Mouse (Mus musculus) embryo, embryonic 11 days (tissue): ENCODE measurements around the gene Insyn1.

Experiments
- DNase-seq: peaks from one replicate; pipeline ENCODE4 v3.0.0-alpha.2; 2015

The Insyn1 gene

DNA sequence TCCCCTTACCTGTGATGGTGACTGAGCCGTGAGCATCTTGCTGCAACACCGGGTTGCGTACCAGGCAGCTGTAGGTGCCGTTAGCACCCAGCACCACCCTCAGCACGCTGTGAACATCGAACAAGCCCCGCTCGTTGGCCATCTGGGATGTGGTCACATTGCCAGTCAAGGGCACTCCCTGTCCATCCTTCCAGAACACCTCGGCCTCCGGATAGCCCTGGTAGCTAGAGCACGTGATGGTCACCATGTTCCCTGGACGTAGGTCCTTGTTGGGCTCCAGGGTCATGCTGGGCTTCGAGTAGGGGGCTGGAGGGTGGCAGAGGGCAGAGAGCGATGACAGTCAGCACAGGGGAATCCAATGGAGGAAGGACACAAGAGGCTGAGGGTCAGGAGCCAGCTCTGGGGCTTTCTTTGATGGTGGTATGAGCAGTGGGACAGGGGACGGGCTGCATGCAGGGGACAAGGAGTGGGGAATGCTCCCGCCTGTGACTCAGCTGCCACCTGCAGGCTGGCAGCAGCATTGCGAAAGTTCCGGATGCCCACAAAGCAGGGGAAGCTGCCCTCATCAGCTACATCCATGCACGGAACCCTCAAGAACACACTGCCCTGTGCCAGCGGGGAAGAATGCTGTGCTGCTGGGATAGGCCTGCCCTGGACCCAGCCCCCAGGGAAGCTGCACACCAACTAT is 47.2 kb downstream of the Insyn1 start:
- peak; percentile 71 for DNase-seq

DNA sequence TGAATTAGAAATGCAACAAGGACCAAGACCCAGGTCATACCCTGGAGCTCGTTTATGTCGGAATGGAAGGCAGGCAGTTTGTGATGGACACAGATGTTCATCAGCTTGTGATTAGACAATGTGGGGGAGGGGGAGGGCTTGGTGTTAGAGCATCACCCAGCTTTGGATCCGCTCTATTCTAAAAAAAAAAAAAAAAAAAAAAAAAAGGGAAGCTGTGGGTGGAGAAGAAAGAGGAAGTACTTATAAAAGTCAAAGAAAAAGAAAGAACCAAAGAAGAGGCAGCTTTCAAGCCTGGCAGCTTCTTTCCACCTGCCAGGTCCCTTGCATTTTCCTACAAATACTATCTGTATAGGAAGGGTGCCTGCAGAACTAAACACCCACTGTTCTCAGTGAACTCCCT is 49.4 kb downstream of the Insyn1 start:
- no peak for DNase-seq

GRCm38 (mm10) chr9:58539886-58540285 is 51.5 kb downstream of the Insyn1 start:
- DNase-seq: peak; percentile 76

- peak; percentile 35 for DNase-seq
These were observed 53.5 kb downstream of the Insyn1 start for GRCm38 (mm10) chr9:58541895-58542338.

GRCm38 (mm10) chr9:58544879-58545324 is 56.5 kb downstream of the Insyn1 start:
- no peak for DNase-seq

- no peak for DNase-seq
These were observed 57.0 kb downstream of the Insyn1 start for GRCm38 (mm10) chr9:58545428-58545827.

DNA sequence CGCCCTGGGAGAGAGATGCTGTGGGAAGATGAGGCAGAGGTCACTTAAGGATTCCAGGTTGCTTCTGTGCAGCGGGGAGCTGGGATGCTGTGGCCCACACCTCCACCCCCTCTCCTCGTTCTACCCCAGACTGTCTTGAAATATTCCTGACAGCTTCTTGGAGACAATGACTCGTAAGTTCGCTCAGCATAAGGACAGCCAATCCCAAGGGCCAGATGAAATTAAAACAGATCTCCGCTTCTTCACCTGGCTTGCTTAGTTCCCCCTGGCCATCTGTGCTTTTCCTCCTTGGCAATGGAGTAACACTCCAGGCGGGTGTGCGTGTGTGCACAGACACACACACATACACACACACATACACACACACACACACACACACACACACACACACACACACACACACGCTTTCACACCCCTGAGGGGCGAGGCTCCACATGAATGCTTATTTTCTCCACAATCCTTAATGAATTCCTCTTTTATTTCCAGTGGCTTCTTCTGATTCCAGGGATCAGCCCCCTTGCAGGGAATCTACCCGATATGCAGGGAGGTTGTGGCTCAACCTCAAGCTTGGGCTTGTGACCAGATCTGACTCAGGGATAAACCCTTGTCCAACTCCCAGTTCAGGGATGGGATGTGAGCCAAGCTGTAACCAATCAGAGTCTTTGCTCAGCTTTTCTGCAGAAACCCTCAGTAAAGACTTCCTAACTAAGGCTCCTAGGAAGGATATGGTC is 58.4 kb downstream of the Insyn1 start:
- no peak for DNase-seq

DNA sequence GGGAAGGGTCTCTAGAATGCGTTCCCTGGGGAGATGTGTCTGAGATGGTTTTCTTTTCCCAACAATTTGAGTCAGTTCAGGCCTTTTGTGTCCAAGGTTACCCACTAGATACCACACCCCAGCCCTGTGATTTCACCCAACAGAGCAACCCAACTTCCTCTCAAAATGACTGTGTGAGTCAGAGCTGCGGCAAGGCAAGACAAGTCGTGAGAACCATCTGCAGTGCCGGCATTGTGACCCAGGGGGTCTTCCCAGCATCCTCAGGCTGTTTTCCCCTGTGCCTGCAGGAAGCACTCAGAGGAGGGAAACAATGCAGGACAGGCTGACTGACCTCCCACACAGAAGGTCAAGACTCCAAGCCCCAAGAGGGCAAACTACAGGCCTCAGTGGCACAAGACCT is 60.5 kb downstream of the Insyn1 start:
- DNase-seq: no peak
